Mouse (Mus musculus) T-cell, adult 2 months (primary cell): ENCODE results near the gene Aqp7.
A peak's percentile ranks its signal among the peaks of the same experiment; 100 is the strongest.

Experiments
- DNase-seq: peaks from one replicate; pipeline ENCODE4 v3.0.0; 2022; ENCODE audit warnings: low spot score

The Aqp7 gene

GRCm38 (mm10) chr4:41057361-41057760 lies 9.4 kb upstream of the Aqp7 start:
- no peak for DNase-seq

GRCm38 (mm10) chr4:41056742-41057332 lies 8.9 kb upstream of the Aqp7 start:
- DNase-seq: no peak

GRCm38 (mm10) chr4:41056253-41056652 lies 8.3 kb upstream of the Aqp7 start:
- DNase-seq: no peak

GRCm38 (mm10) chr4:41055111-41055510 lies 7.2 kb upstream of the Aqp7 start:
- DNase-seq: no peak

GRCm38 (mm10) chr4:41051781-41052180 lies 3.8 kb upstream of the Aqp7 start:
- DNase-seq: no peak

- DNase-seq: peak; percentile 67
Observed at GRCm38 (mm10) chr4:41050726-41051675, 3.1 kb upstream of the Aqp7 start.

- no peak for DNase-seq
Observed at GRCm38 (mm10) chr4:41048926-41049325, 987 bp upstream of the Aqp7 start.

GRCm38 (mm10) chr4:41046254-41046795 lies 1.6 kb downstream of the Aqp7 start:
- DNase-seq: no peak

GRCm38 (mm10) chr4:41045288-41045687 lies 2.7 kb downstream of the Aqp7 start:
- no peak for DNase-seq

- no peak for DNase-seq
Observed at GRCm38 (mm10) chr4:41043961-41044360, 4.0 kb downstream of the Aqp7 start.

- no peak for DNase-seq
Observed at GRCm38 (mm10) chr4:41042880-41043279, 5.1 kb downstream of the Aqp7 start.

- no peak for DNase-seq
Observed at GRCm38 (mm10) chr4:41040983-41041382, 7.0 kb downstream of the Aqp7 start.

GRCm38 (mm10) chr4:41037942-41038341 lies 10.0 kb downstream of the Aqp7 start:
- no peak for DNase-seq

- DNase-seq: no peak
Observed at GRCm38 (mm10) chr4:41031242-41031641, 16.7 kb downstream of the Aqp7 start.

- DNase-seq: no peak
Observed at GRCm38 (mm10) chr4:41029372-41029771, 18.6 kb downstream of the Aqp7 start.

- no peak for DNase-seq
Observed at GRCm38 (mm10) chr4:41028272-41028671, 19.7 kb downstream of the Aqp7 start.

GRCm38 (mm10) chr4:41027872-41028271 lies 20.1 kb downstream of the Aqp7 start:
- no peak for DNase-seq

GRCm38 (mm10) chr4:41026086-41026787 lies 21.7 kb downstream of the Aqp7 start:
- DNase-seq: no peak

- DNase-seq: no peak
Observed at GRCm38 (mm10) chr4:41021094-41021493, 26.8 kb downstream of the Aqp7 start.

- no peak for DNase-seq
Observed at GRCm38 (mm10) chr4:41015798-41016197, 32.1 kb downstream of the Aqp7 start.

GRCm38 (mm10) chr4:41013351-41013750 lies 34.6 kb downstream of the Aqp7 start:
- DNase-seq: no peak

- DNase-seq: no peak
Observed at GRCm38 (mm10) chr4:41000842-41001639, 46.9 kb downstream of the Aqp7 start.
